Mouse (Mus musculus): ENCODE measurements around the gene Castor1. TPM values are rescaled to one million over a fixed set of nuclear protein-coding genes. Genes with fewer than 3 reads are reported as not detected.

The Castor1 gene
- polyA plus RNA-seq, 1 experiment, result 3.8 TPM

DNA sequence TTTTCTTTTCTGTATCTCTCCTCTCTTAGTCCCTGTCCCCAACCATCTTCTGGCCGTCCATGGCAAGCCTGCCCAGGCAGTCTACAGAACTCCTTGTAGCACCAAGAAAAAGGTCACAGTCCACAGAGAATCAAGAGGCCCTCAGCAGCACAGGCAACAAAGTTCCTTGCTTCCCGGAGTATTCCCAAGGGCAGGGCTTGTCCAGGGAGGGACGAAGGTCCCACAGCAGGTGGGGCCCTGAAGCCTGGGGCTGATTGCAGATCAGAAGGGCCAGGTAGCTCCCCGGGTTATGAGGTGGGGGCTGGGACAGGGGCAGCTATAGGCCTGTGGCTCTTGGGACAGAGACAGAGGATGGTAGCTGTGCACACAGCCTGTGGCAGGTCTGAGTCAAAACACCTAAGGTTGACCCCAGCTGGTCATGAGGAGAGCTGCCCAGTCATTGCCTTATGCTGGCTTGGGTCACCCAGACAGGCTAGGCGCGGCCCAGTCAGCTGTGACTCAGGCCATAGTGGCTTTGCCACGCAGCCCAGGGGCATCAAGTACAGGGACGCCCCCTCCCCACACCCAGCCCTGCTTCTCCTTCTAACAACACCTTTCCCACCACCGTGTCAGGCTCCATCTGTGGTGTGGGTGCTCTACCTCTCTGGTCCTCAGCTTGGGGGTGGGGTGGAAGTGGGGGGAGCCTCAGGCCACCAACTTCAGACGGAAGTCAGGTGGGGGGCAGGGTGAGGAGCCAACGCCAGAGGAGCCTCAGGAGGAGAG is 39.0 kb downstream of the Castor1 start, which contains the start of gene Lif:
Gene Lif (plus strand): TSS at position 712 of the 762 bp plus-strand sequence.
- Histone ChIP-seq H3K4me3 (ENCODE audit: insufficient read depth, low read length) (no peak within 1 kb of the TSS), H3K27ac (ENCODE audit: insufficient read depth, low read length) (no peak within 1 kb of the TSS), H3K4me1 (ENCODE audit: control insufficient read depth, insufficient read depth, low read length) (no peaks in the 10 kb centered on the region)
- TF ChIP-seq POLR2A (IDR thresholded peaks at IDR 0.05; ENCODE audit: extremely low read depth, insufficient read depth, low read length) (no peak), CTCF (IDR thresholded peaks at IDR 0.05; ENCODE audit: extremely low read depth, insufficient read depth, low read length) (no peak)

DNA sequence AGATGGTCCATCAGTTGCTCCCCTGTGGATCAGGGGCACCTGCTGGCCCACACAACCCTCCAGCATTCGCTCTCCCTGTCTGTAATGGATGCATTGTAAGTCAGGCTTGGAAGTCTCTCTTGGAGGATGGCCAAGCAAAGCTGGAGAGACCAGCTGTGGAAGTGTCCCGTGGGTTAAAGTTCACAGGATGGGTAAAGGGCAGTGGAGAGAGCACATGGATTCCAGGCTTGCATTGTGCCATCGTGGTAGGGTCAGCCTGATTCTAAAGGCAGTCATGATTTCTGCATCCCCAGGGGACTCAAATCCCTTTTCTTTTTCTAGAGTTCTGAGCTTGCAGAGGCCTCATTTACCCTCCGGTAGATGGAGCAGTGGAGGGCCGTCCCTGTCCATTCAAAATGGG is 39.7 kb downstream of the Castor1 start:
- no peak overlapping the region for H3K27ac ChIP-seq (ENCODE audit: insufficient read depth, low read length)
- no peaks in the 10 kb centered on the region for H3K4me1 ChIP-seq (ENCODE audit: control insufficient read depth, insufficient read depth, low read length)
- TF ChIP-seq CTCF (IDR thresholded peaks at IDR 0.05; ENCODE audit: extremely low read depth, insufficient read depth, low read length), result no peak
- no peak overlapping the region for H3K4me3 ChIP-seq (ENCODE audit: insufficient read depth, low read length)

DNA sequence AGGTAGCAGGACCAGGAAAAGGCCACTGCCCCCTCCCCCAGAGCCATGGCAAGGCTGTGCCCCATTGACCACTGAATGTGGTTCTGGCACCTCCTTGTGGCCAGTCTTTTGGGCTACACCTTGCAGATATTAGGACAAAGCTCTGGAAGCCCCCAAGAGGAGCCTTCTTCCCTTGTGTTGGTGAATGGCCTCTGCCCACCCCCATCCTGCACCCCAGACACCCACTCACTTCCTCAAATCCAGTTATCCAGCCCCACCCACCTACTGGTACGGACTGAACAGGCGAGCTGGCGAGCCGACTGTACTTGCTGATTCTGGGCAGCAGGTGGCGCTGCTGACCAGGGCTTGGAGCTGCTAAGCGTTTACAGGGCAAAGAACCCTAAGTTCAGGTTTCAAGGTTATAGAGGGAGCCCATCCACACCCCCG is 40.6 kb downstream of the Castor1 start:
- H3K4me1 ChIP-seq (ENCODE audit: control insufficient read depth, insufficient read depth, low read length), result no peaks in the 10 kb centered on the region
- no peak overlapping the region for H3K27ac ChIP-seq (ENCODE audit: insufficient read depth, low read length)
- H3K4me3 ChIP-seq (ENCODE audit: insufficient read depth, low read length), result no peak overlapping the region
- TF ChIP-seq CTCF (IDR thresholded peaks at IDR 0.05; ENCODE audit: extremely low read depth, insufficient read depth, low read length) (peak; percentile 93), POLR2A (IDR thresholded peaks at IDR 0.05; ENCODE audit: extremely low read depth, insufficient read depth, low read length) (no peak)

DNA sequence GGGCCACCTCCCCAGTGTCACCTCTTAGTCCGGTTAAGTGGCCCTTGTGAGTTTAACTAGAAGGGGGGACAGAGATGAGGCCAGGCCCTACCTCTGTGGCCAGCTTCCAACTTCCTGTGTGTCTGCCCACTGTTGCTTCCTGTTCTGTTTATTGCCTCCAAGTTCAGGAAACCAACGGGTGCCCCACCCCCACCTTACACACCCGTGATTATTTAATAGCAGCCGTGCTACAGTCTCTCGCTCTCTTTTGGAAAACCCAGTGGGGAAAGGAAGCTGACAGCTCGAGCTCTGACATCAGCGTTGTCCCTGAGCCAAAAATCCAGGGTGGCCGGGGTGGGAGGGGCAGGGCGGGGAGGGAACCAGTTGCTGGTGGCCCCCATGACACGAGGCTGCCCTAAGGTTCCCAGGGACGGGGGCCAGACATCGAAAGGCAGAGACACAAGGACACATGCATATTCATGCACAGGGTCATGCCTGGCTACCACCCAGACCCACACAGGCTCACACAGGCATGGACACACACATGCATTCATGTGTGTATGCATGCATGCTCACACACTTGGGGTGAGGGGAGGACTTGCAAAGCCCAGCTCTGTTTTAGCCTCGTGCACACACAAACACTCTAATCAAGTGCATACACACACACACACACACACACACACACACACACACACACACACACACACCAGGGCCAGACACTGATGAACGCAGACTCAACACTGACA is 42.6 kb downstream of the Castor1 start:
- H3K4me3 ChIP-seq (ENCODE audit: insufficient read depth, low read length), result no peak overlapping the region
- H3K4me1 ChIP-seq (ENCODE audit: control insufficient read depth, insufficient read depth, low read length), result no peaks in the 10 kb centered on the region
- H3K27ac ChIP-seq (ENCODE audit: insufficient read depth, low read length), result no peak overlapping the region
- TF ChIP-seq POLR2A (IDR thresholded peaks at IDR 0.05; ENCODE audit: extremely low read depth, insufficient read depth, low read length) (no peak), CTCF (IDR thresholded peaks at IDR 0.05; ENCODE audit: extremely low read depth, insufficient read depth, low read length) (no peak)

DNA sequence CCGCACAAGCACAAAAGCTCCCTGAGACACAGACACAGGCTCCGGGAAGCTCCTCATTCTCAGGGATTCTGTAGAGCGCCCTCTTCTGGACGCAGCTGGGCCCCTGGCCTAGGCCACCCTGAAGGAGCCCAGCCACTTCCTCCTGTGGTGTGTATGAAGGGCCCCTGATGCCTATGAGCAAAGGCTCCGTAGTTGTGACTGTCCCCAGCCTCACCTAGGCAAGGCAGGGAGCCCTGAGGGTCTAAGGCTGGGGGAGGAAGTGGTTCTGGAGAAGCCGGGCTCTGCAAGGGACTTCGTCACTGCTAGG is 43.1 kb downstream of the Castor1 start:
- Histone ChIP-seq H3K27ac (ENCODE audit: insufficient read depth, low read length) (no peak overlapping the region), H3K4me1 (ENCODE audit: control insufficient read depth, insufficient read depth, low read length) (no peaks in the 10 kb centered on the region)
- TF ChIP-seq POLR2A (IDR thresholded peaks at IDR 0.05; ENCODE audit: extremely low read depth, insufficient read depth, low read length), result no peak
- TF ChIP-seq CTCF (IDR thresholded peaks at IDR 0.05; ENCODE audit: extremely low read depth, insufficient read depth, low read length), result no peak

DNA sequence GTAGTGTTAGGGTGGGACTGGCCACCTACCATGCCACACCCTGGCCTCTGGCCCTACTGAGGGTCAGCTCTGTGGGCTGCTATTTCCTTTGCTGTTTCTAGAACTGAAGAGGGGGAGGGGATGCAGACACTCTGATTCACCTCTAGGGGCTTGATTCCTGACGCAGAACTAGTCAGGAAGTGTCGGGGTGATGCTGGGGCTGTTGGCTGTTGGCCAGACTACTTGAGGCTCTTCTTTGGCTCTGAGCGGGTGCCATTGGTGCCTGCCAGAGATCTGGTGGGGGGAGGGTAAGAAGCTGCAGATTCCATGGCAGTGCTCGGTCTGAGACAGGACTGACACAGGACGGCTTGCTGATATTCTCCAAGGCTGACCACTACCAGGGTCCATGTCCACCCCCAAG is 43.9 kb downstream of the Castor1 start:
- TF ChIP-seq POLR2A (IDR thresholded peaks at IDR 0.05; ENCODE audit: extremely low read depth, insufficient read depth, low read length) (no peak), CTCF (IDR thresholded peaks at IDR 0.05; ENCODE audit: extremely low read depth, insufficient read depth, low read length) (no peak)
- Histone ChIP-seq H3K27ac (ENCODE audit: insufficient read depth, low read length) (no peak overlapping the region), H3K4me3 (ENCODE audit: insufficient read depth, low read length) (no peak overlapping the region), H3K4me1 (ENCODE audit: control insufficient read depth, insufficient read depth, low read length) (no peaks in the 10 kb centered on the region)

More for the DNA sequence above, 43.1 kb downstream of the Castor1 start:
- no peak overlapping the region for H3K4me3 ChIP-seq (ENCODE audit: insufficient read depth, low read length)

DNA sequence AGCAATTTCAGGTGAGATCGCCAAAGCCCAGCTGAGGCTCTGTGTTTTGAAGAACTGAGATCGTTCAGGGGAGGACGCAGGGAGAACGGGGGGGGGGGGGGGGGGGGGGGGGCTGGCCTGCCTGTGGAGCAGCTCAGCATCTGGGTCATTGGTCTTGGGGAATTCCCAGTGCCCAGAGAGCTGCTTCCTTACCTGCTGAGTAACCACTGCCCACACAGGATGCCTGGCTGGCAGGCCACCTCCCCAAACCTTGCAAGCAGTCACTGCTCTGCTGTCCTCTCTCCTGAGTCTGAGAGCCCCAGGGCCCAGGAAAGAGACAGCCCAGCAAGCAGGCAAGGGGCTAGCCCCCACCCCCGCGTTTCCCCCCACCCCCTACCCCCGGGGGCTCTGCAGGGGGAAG is 44.8 kb downstream of the Castor1 start:
- Histone ChIP-seq H3K4me3 (ENCODE audit: insufficient read depth, low read length) (no peak overlapping the region), H3K27ac (ENCODE audit: insufficient read depth, low read length) (no peak overlapping the region), H3K4me1 (ENCODE audit: control insufficient read depth, insufficient read depth, low read length) (no peaks in the 10 kb centered on the region)
- no peak for TF ChIP-seq POLR2A (IDR thresholded peaks at IDR 0.05; ENCODE audit: extremely low read depth, insufficient read depth, low read length)
- TF ChIP-seq CTCF (IDR thresholded peaks at IDR 0.05; ENCODE audit: extremely low read depth, insufficient read depth, low read length), result no peak

DNA sequence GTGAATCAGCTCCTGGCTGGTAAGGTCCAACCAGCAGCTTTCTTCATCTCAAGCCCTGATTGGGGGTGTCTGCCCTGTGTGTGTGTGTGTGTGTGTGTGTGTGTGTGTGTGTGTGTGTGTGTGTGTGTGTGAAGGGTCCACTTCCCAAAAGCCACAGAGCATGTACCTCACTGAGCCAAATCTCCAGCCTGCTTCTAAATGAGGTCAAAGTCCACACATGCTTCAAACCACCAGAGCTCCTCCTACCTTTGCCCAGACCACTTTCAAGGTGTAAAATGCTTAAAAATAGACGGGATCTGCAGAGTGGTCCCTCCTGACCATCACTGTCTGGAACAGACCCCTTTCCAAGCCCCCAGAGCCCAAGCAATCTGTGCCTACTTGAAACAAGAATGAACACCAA is 45.3 kb downstream of the Castor1 start:
- TF ChIP-seq CTCF (IDR thresholded peaks at IDR 0.05; ENCODE audit: extremely low read depth, insufficient read depth, low read length), result no peak
- no peak overlapping the region for H3K27ac ChIP-seq (ENCODE audit: insufficient read depth, low read length)
- no peak overlapping the region for H3K4me3 ChIP-seq (ENCODE audit: insufficient read depth, low read length)
- no peaks in the 10 kb centered on the region for H3K4me1 ChIP-seq (ENCODE audit: control insufficient read depth, insufficient read depth, low read length)

DNA sequence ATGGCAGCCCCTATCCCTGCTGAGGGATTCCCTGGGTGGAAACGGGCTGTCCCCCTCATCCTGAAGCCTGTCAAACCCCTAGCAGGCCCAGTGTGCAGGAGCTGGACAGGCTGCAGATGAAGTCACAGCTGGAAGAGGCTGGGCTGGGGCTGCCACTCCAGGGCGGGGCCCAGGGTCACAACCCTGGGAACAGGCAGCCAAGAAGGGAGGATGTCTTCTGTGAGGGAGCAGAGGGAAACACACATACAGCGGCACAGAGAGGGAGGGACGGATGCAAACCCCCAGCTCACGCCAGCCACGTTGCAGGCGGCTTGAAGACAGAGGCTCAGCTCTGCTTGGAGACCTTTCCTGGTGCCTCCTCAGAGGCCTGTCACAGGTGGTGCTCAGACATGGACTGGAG is 46.0 kb downstream of the Castor1 start:
- H3K4me3 ChIP-seq (ENCODE audit: insufficient read depth, low read length), result no peak overlapping the region
- H3K27ac ChIP-seq (ENCODE audit: insufficient read depth, low read length), result no peak overlapping the region
- TF ChIP-seq CTCF (IDR thresholded peaks at IDR 0.05; ENCODE audit: extremely low read depth, insufficient read depth, low read length) (no peak), POLR2A (IDR thresholded peaks at IDR 0.05; ENCODE audit: extremely low read depth, insufficient read depth, low read length) (no peak)
- no peaks in the 10 kb centered on the region for H3K4me1 ChIP-seq (ENCODE audit: control insufficient read depth, insufficient read depth, low read length)
